In genomic region chr2:32190620-32191019, GRCm38 (mm10) we compare ENCODE assay signal across 20 mouse cellular contexts. TPM values are rescaled to one million over a fixed set of nuclear protein-coding genes. Genes with fewer than 3 reads are reported as not detected.
DNase-seq lines count a peak whose midpoint lies in the region; ATAC-seq and TF ChIP-seq lines count a peak whose summit lies in the region.
"Had no signal": no experiment of that assay in that cellular context is flagged by ENCODE, and none has a peak within 500 bp of the region (broad histone marks: within the 10 kb centered on the region; RNA-seq: fewer than 3 reads in every experiment).

No protein-coding gene starts in this region.

- H3K4me1 ChIP-seq in heart, postnatal 0 days (ENCODE audit: control insufficient read depth, insufficient read depth): no peaks in the 10 kb centered on the region
- peaks cover 5% of the 10 kb centered on the region for H3K4me1 ChIP-seq in lung, adult 2 months (ENCODE audit: control insufficient read depth, insufficient read depth, low read length)
- no peaks in the 10 kb centered on the region for H3K4me1 ChIP-seq in midbrain, embryonic 11.5 days (ENCODE audit: control insufficient read depth, insufficient read depth, low read length)
- H3K4me1 ChIP-seq: forebrain, embryonic 10.5 days; hindbrain, embryonic 10.5 days; hindbrain, embryonic 15.5 days had no signal

- no peak overlapping the region for H3K27ac ChIP-seq in heart, postnatal 0 days (ENCODE audit: low read depth)
- H3K27ac ChIP-seq in midbrain, embryonic 11.5 days (ENCODE audit: low read depth, low read length): no peak overlapping the region
- H3K27ac ChIP-seq: embryonic facial prominence, embryonic 15.5 days; forebrain, embryonic 10.5 days; heart, embryonic 15.5 days; hindbrain, embryonic 10.5 days; hindbrain, embryonic 15.5 days had no signal

- TF ChIP-seq POLR2A in lung, adult 2 months (IDR thresholded peaks at IDR 0.05; ENCODE audit: borderline replicate concordance, extremely low read depth, low read depth, low read length): no peak

- 44% methylated on average over 1 of the region's 1 CpGs for WGBS in heart, postnatal 0 days
- WGBS in lung, adult 2 months: 38% methylated on average over 1 of the region's 1 CpGs
- 100% methylated on average over 1 of the region's 1 CpGs for WGBS in midbrain, embryonic 11.5 days

- H3K27me3 ChIP-seq in heart, postnatal 0 days (ENCODE audit: control insufficient read depth, insufficient read depth, low read length): no peaks in the 10 kb centered on the region
- H3K27me3 ChIP-seq in midbrain, embryonic 11.5 days (ENCODE audit: control insufficient read depth, insufficient read depth, low read length): no peaks in the 10 kb centered on the region
- H3K27me3 ChIP-seq: embryonic facial prominence, embryonic 15.5 days; heart, embryonic 15.5 days; hindbrain, embryonic 15.5 days had no signal

- ATAC-seq in heart, postnatal 0 days (ENCODE audit: insufficient read depth, low read depth): no peak
- no peak for ATAC-seq in midbrain, embryonic 11.5 days (ENCODE audit: low FRiP score)
- ATAC-seq: forebrain, embryonic 14.5 days had no signal

- H3K4me3 ChIP-seq in heart, postnatal 0 days (ENCODE audit: low read depth, low read length): no peak overlapping the region
- H3K4me3 ChIP-seq in lung, adult 2 months (replicated peaks; ENCODE audit: extremely low read depth, low read depth, low read length): no peak overlapping the region
- H3K4me3 ChIP-seq in midbrain, embryonic 11.5 days (ENCODE audit: low read depth, low read length): no peak overlapping the region
- H3K4me3 ChIP-seq: embryonic facial prominence, embryonic 15.5 days; erythroblast, embryonic 14.5 days; forebrain, embryonic 10.5 days; heart, embryonic 15.5 days; hindbrain, embryonic 10.5 days; hindbrain, embryonic 15.5 days had no signal

- TF ChIP-seq CTCF in heart, postnatal 0 days (IDR thresholded peaks at IDR 0.05; ENCODE audit: low read depth): 0 out of 2 replicates have a peak, but pooled peaks have one; percentile 8
- TF ChIP-seq CTCF in lung, adult 2 months (IDR thresholded peaks at IDR 0.05; ENCODE audit: insufficient read depth, low read length): 0 out of 2 replicates have a peak, but pooled peaks have one; percentile 22

- no peaks in the 10 kb centered on the region for H3K9me3 ChIP-seq in heart, postnatal 0 days (replicated peaks; ENCODE audit: control insufficient read depth, low read length)
- H3K9me3 ChIP-seq in midbrain, embryonic 11.5 days (ENCODE audit: control insufficient read depth, low read length): no peaks in the 10 kb centered on the region
- H3K9me3 ChIP-seq: embryonic facial prominence, embryonic 15.5 days; forebrain, embryonic 10.5 days; heart, embryonic 15.5 days; hindbrain, embryonic 10.5 days; hindbrain, embryonic 15.5 days had no signal

- peak; percentile 70 for DNase-seq in cerebellum, adult 9-11 months
- DNase-seq in cerebellum, adult 8-10 months: no peak
- DNase-seq in heart, postnatal 0 days (ENCODE audit: low spot score): no peak
- DNase-seq in heart, adult 9 months (ENCODE audit: low spot score in 2 of 2): no peak
- no peak for DNase-seq in lung, adult 2 months
- DNase-seq in lung, postnatal 14 days: no peak
- DNase-seq in brain, adult 2 months (ENCODE audit: low read depth, low spot score): peak; percentile 70
- DNase-seq in midbrain, embryonic 11.5 days (ENCODE audit: low spot score, missing footprints): no peak
- DNase-seq: adrenal gland, postnatal 14 days; embryo, embryonic 11 days; gastrocnemius, postnatal 14 days; kidney, adult 11 months had no signal

- no peak for TF ChIP-seq EP300 in heart, postnatal 0 days (IDR thresholded peaks at IDR 0.05; ENCODE audit: low read depth)

- no peak overlapping the region for H3K4me2 ChIP-seq in heart, postnatal 0 days (ENCODE audit: low read depth, low read length)
- no peak overlapping the region for H3K4me2 ChIP-seq in midbrain, embryonic 11.5 days
- H3K4me2 ChIP-seq: embryonic facial prominence, embryonic 15.5 days; heart, embryonic 11.5 days; heart, embryonic 15.5 days; hindbrain, embryonic 15.5 days had no signal

- H3K9ac ChIP-seq in heart, postnatal 0 days (replicated peaks; ENCODE audit: low read depth, low read length): no peak overlapping the region
- no peak overlapping the region for H3K9ac ChIP-seq in midbrain, embryonic 11.5 days (ENCODE audit: low read length)
- H3K9ac ChIP-seq: embryonic facial prominence, embryonic 15.5 days; heart, embryonic 15.5 days; hindbrain, embryonic 15.5 days had no signal

- H3K36me3 ChIP-seq in heart, postnatal 0 days (replicated peaks; ENCODE audit: control insufficient read depth, insufficient read depth, low read length): peaks cover 75% of the 10 kb centered on the region
- peaks cover 34% of the 10 kb centered on the region for H3K36me3 ChIP-seq in midbrain, embryonic 11.5 days (ENCODE audit: control insufficient read depth, insufficient read depth, low read length)

RNA-seq across cellular contexts. Expression of gene Prrc2b, which starts 39.7 kb away (rescaled TPM):
- total RNA-seq in heart, postnatal 0 days (2014; rRNA removed; ENCODE audit: low replicate concordance): 66.5 and 74.1 TPM in 2 replicates
- 16.1 and 19.5 TPM in 2 replicates for polyA plus RNA-seq in heart, postnatal 0 days (2015; fragmentation: Nextera tagmentation; extraction: Ambion mirVana)
- 67.9 and 68.5 TPM in 2 replicates for polyA plus RNA-seq in lung, adult 2 months (2012; rRNA removed)
- polyA plus RNA-seq in midbrain, embryonic 11.5 days (2014; fragmentation: Nextera tagmentation; extraction: Ambion mirVana): 52.6 and 64.1 TPM in 2 replicates

RNA-seq across cellular contexts. Expression of gene Pomt1, which starts 45.8 kb away (rescaled TPM):
- total RNA-seq in heart, postnatal 0 days (2014; rRNA removed; ENCODE audit: low replicate concordance): 19.8 and 21.4 TPM in 2 replicates
- polyA plus RNA-seq in heart, postnatal 0 days (2015; fragmentation: Nextera tagmentation; extraction: Ambion mirVana): 6.7 and 7.4 TPM in 2 replicates
- 17.9 and 21.8 TPM in 2 replicates for polyA plus RNA-seq in lung, adult 2 months (2012; rRNA removed)
- 16.4 and 22.0 TPM in 2 replicates for polyA plus RNA-seq in midbrain, embryonic 11.5 days (2014; fragmentation: Nextera tagmentation; extraction: Ambion mirVana)

Comparison
In these comparisons a context has a peak if more than half of its experiments do, and no peak if none do; other contexts are left out.
1. DNase-seq: peak in cerebellum, adult 9-11 months (single experiment) and brain, adult 2 months (single experiment); none in cerebellum, adult 8-10 months (single experiment), heart, postnatal 0 days (single experiment), heart, adult 9 months (0 of 2), lung, adult 2 months (single experiment), lung, postnatal 14 days (single experiment) and midbrain, embryonic 11.5 days (single experiment).